Mouse (Mus musculus): ENCODE measurements around the gene Lama5.

The Lama5 gene

DNA sequence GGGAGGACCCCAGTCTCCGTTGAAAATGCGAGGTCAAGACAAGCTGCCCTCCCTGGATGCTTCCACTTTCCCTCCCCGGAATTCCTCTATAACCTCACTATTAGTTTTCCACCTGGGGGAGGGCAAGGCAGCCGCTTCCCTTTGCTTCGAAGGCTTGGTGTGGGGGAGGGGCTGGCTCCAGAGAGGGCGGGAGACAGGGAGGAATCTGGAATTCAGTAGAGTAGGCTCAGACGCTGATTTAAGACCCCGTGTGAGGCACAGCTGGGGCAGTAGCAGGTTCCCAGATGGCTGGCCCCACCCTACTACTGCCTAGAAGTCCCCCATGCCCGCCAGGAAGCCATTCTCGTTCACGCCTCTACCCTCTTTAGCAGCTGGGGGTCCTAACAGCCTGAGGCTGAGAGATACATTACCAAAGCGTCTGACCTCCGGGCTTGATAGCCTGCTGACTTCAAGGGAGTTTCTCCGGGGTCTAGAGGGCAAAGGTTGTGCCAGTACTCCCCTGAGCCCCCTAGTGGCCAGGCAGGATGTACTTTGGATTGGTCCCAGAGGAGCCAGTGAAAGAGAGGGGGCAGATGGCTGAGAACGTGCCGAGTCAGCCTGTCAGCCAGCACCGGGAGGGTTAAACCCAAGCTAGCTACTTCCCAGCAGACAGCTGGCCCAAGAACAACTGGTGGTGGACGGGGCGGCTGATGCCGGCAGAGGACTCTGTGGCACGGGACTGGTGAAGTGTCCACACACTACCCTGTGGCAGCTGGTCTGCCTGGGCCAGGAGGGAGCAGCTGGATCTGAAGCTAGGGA is 1.8 kb upstream of the Lama5 start:
- in situ Hi-C loops (cut with MboI; ENCODE audit: low sequenced_read_pairs) = no loop called here

DNA sequence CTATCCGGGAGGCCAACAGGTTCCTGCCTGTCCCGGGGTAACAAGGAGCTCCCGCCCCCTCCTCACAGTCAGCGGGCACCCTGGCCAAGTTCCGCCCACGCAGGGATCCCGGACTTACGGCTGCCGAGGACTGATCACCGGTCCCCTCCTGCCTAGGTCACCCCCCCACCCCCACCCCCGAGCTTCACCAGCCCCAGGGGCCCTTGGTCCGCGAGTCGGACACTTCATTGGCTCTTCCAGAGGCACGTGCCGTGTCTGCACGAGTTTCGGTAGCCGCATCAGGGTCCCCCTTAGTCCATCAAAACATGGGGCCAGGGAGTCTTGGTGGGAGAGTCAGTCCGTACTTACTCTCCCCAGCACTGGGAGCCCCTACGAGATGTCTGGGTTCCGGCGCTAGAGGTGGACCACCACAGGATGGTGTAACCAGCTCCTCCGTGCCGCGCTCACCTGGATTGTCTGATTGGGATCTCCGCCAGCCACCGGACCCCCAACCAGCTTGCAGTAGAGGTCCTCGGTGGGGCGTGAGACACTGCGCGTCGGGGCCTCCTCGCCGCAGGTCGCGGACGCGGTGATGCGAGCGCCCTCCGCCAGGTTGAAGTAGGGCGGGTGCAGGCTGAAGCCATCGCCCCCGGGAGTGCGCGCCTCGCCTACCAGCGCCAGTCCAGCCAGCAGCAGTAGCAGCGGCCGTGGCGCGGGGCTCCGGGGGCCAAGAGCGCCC is 456 bp downstream of the Lama5 start:
- in situ Hi-C loops (cut with MboI; ENCODE audit: low sequenced_read_pairs) = no loop called here

DNA sequence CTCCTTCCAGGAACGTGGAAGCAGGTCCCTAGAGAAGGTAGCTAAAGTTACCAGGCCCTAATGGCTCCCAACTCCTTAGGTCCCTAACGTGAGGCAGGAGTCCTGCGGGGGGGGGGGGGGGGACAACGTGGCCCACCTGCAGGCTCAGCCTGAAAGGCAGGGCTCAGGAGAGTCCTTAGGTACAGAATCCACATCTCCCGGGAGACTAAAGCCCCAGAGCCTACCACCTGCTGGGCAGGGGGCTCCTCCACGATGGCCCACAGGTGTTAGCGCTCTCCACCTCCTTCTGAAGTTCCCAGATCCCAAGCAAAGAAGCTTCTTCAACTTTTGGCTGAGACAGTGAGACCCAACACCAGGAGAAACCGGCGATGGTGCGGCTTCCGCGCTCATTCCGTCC is 1.0 kb downstream of the Lama5 start:
- in situ Hi-C loops (cut with MboI; ENCODE audit: low sequenced_read_pairs) = no loop called here

DNA sequence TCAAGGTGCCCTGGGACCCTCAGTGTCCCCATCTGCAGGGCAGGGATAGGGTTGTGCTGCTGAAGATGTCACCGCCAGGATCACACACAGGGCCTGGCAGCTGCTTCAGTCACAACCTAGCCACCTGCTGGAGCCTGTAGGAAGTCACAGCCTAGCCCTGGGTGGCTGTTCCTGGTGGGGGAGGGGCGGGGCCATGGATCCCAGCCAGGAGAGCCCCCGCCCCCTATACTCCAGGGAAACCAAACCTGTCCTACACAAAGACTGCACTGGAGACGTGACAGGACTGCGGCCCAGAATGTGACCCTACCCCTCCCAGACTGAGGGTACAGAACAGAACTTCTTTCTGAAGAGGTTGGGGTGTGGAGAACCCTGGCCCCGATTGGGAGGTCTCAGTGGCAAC is 3.4 kb downstream of the Lama5 start:
- in situ Hi-C loops (cut with MboI; ENCODE audit: low sequenced_read_pairs) = no loop called here

DNA sequence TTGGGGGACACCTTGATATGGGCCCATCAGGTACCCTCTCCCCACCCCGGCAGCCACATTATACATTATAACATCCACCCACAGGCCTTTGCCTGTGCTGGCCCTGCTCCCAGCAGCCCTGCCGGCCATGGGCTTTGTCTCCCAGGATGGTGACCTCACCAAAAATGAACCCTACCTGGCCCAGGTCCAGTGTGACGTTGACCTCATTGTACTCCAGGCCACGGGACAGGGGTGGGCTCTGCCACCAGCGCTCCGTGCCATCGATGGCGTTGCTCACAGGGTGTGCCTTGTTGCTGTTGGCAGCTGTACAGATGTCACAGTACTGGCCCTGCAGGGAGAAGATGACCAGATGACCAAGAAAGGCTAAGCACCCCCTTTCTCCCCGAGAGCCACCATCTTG is 4.6 kb downstream of the Lama5 start:
- in situ Hi-C loops (cut with MboI; ENCODE audit: low sequenced_read_pairs) = no loop called here

DNA sequence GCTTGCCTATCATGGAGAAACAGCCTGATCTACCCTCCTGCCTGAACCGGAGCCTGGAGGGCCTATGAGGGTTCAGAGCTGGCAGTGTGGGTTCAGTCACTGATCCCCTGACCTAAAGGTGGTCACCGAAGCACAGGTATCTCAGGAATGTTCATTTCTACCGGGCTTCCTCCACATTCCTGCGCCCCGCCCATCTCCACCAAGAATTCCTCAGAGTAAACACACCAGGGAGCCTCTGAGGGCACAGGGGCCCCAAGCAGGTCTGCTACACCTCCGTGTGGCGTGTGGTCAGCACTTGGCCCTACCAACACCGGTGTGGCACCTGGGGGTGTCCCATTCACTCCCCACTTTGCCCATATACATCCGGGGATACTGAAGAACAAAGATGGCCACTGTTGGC is 5.5 kb downstream of the Lama5 start:
- in situ Hi-C loops (cut with MboI; ENCODE audit: low sequenced_read_pairs) = no loop called here

DNA sequence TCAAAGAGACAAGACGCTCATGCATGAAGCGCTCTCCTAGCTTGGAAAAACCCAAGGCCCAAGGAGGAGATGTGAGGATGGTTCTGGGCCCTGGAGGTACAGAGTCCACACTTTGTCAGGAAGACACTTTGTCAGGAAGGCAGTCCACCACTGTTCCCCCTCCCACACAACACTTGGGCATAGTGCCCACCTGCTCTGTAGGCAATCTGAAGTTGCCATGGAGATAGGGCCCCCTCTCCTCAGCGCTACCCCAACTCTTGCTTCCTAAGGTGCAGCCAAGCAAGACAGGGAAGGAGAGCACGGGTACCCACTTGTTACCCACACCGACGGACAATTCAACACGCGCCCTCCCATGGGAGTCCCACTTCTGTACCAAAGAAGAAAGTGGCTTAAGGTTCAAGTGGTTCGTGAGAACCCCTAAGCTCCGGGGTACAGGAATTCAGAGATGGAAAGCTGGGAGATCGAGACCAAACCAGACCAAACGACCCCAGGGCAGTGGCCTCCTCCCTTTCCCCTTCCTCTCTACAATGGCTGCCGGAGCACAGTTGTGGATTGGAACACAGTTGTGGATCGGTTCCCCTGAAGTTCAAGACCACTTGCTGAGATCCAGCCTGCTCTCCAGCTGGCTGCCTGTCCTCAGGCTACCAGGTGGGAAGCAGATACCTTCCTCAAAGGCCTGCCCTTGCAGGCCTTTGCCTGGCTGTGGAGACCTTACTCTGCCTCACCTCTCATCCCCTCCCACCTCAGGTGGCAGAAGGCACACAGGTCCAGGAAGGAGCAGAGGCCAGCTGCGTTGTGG is 6.3 kb downstream of the Lama5 start:
- in situ Hi-C loops (cut with MboI; ENCODE audit: low sequenced_read_pairs) = no loop called here

DNA sequence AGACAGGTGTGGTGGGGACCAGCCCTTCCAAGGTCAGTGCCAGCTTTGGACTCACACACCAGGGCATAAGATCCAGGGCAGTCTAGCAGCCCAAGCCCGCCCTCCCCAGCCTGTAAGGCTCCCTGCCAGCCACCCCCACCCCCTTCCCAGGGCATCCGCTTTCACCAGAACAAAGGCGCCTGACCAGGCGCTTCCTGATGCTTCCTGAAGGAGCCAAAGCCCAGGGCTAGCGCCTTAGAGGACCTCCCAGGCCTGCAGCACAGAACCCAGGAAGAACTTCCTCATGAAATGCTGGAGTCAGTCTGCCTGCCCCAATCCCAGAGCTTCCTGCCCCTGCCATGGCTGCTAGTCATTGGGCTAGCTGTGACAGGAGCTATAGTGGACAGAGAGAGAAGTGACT is 7.0 kb downstream of the Lama5 start:
- in situ Hi-C loops (cut with MboI; ENCODE audit: low sequenced_read_pairs) = no loop called here

DNA sequence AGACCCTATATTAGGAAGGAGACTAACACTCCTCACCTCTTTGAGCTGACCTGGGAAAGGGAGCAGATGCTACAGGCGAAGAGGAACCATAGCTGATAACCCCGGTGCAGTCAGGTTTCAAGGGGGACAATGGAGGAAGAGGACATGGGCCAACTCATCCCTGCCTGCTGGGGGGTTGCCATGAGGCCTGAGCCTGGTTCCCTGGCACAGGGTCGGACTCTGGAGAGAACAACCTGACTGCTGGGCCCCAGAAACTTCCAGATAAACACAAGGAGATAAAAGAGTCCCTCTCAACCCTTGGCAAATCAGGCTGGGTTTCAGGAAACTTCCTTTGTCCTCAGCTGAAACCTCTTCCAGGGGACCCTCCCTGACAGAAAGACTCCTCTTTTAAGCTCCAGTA is 7.4 kb downstream of the Lama5 start:
- in situ Hi-C loops (cut with MboI; ENCODE audit: low sequenced_read_pairs) = no loop called here

DNA sequence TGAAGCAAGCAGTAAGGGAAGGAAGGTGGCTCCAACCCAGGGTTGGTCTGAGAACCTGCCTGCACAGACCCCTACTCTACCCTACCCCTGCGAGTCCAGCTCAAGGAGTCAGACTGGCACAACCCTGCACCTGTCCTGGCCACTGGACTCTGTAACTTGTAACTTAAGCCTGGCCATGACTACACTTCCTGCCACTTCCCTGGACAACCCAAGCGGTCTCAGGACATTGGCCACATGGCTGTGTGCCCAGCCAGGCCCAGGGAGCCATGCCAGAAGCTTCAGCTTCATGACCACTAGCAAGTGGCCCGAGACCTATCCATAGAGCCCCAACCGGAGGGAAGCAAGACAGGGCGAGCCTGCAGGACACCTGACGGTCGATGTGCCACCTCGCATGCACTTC is 8.1 kb downstream of the Lama5 start:
- in situ Hi-C loops (cut with MboI; ENCODE audit: low sequenced_read_pairs) = no loop called here

DNA sequence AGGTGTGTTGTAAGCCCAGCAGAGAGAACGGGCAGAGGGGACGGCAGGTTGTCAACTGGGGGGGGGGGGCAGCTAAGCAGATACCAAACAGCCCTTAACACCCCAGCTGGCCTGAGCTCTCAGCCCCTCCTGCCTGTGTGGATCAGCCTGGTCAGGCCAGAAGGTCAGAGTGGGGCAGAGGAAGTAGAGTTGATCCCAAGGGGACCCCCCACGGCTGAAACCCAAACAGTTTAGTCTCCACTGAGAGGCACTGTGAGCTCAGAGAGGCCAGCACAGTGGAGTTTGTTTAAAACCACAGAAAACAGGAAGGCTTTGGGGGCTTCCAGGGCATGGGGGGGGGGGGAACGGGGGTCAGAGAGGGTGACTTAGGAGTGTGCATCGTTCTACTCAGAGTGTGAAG is 8.7 kb downstream of the Lama5 start:
- in situ Hi-C loops (cut with MboI; ENCODE audit: low sequenced_read_pairs) = no loop called here

DNA sequence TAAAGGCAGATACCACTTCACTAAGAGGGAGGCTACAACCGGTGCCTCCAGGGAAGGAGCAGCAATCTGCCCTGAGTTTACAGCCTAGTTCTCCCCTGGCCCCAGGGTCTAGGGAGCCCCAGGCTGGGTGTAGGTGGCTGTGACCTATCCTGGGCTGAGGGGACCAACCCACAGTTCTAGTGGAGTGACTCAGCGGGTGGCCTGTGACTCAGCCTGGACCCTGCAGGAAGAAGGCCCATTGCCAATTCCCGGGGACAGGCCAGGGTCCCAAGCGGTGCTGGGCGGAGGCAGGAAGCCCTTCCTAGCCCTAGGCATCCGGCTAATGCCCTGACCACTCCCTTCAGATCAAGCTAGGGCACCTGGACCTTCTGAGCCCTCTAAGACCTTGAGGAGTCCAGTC is 9.7 kb downstream of the Lama5 start:
- in situ Hi-C loops (cut with MboI; ENCODE audit: low sequenced_read_pairs) = no loop called here

DNA sequence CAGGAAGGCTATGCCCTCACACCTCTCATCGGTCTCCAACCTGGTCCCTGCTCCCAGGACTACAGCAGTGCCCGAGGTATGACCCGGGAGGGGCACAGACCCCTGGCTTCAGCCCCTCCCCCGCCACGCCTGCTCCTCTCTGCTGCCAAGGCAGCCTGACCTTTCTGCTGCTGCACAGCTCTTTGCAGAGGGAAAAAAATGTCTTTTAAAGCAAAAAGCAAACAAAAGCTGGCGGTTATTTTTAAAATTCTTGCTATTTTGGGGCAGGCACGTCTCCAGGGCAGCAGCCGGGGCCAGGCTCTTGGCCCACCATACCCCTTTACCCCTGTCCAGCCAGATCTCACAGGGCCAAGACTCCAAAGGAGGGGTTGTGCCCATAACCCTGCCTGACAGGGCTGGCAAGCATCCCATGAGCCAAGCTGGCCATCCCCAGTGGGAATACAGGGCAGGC is 10.6 kb downstream of the Lama5 start:
- in situ Hi-C loops (cut with MboI; ENCODE audit: low sequenced_read_pairs) = no loop called here

DNA sequence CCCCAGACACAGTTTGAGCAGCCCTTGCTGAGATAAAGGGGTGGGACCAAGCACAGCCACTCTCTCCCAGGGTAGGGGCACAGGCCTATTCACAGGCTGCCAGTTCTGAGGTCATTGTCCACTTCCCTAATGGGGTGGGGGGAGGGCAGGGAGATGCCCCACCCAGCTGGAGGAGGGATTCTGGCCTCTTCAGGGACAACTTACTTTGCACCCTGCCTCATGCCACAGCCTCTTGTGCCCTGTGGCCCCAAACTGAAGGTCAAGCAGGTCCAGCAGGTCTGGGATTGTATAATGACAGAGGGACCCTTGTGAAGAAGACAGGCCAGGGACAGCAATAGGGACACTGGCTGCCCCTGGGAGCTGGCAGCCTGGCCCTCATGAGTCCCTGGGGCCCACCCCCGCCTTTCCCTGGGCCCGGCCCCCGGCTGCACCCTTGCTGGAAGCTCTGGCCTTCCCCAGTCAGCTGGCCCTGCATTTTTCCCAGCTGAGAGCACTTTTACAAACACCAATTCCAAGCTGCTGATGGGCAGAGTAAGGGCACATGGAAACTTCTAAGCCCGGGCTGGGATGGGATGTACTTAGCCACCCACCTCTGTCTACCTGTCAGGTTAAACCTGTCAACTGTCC is 11.2 kb downstream of the Lama5 start:
- in situ Hi-C loops (cut with MboI; ENCODE audit: low sequenced_read_pairs) = no loop called here

DNA sequence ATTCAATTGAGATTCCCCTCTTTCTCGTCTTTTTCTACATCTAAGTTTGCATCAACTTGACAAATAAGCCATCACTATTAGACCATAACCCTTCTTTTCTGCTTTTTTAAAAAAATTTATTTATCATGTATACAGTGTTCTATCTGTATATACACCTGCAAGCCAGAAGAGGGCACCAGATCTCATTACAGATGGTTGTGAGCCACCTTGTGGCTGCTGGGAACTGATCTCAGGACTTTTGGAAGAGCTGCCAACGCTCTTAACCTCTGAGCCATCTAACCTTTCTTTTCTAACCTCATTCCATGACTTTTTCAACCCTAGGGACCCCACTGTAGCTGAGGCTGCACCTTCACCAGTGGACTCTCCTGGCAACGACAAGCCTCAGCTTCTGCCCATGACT is 13.4 kb downstream of the Lama5 start:
- in situ Hi-C loops (cut with MboI; ENCODE audit: low sequenced_read_pairs) = no loop called here

DNA sequence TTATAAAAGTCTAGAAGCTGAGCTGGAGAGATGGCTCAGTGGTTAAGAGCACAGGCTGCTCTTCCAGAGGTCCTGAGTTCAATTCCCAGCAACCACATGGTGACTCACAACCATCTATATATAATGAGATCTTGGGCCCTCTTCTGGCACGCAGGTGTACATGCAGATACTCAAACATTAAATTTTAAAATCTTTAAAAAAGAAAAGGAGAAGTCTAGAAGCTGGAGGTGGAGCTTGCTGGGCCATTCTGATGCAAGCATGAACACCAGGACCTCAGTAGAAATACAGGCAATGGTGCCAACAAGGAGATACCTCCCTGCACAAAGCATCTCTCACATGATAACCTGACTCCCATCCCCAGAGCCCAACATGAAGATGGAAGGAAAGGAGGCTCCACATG is 16.7 kb downstream of the Lama5 start:
- in situ Hi-C loops (cut with MboI; ENCODE audit: low sequenced_read_pairs) = no loop called here

DNA sequence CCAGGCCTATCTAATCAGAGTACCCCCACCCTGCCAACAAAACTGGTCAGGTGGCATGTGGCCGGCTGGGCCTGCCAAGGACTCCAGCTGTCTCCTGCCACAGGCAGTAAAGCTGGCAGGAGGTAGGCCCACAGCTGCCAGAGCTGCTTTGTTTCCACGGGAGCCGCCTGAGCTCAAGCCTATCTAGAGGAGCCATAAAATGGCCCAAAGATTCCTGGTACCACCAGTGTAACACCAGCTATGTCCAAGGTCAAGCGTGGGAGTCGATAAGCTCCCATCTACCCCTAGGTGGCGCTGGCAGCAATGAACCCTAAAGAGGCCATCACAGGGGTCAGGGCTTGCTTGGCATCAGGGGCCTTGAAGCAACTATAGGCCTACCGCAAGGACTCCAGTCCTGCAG is 17.8 kb downstream of the Lama5 start:
- in situ Hi-C loops (cut with MboI; ENCODE audit: low sequenced_read_pairs) = no loop called here

DNA sequence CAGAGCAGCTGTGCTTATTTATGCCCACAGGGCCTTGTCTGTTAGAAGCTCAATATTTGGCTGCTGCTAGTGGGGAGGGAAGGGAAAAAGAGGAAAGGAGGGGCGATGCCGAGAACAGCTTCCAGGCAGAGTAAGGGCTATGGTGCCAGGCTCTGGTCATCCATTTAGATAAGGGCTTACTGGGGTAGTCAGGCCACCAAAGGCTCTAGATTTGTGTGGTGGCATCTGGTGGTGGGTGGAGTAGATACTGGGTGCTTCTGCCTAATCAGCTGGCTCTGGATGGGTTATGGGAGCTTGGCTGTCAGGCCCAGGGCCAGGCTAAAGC is 19.7 kb downstream of the Lama5 start:
- in situ Hi-C loops (cut with MboI; ENCODE audit: low sequenced_read_pairs) = no loop called here

DNA sequence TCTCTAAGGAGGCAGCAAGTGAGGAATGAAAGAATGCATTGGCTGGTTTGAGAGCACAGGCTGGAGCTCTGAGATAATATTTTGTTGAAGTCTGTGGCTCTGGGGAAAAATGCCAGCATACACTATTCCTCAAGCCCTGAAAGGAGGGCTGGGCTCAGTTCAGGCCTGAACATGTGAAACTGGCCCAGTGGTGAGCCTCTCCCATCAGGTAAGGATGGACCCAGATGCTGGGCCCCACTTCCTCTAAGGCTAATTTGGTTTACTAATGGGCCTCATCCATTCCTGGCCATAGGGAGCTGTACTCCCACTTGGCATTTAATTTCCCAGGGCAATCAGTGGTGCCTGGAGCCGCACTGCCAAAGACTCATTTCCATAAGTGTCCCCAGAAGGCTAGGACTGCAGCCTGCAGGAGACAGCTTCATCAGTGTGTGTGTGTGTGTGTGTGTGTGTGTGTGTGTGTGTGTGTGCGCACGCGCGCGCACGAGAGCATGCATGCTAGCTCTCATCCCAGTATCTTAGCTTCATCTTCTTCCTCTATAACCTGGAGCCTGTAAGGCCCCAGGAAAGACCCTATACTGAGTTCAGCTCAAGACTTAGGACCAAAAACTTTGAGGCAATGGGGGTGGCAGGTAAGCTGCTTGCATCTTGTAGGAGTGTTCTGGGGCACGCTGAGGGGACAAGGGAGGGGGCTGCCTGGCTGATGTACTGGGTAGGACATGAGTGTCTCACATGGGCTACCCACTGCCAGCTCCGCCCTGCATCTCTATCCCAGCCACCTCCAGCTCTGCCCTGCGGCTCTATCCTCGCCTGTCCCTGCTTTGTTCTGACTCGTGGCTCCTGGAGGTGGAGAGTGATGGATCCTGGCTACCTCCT is 20.3 kb downstream of the Lama5 start:
- in situ Hi-C loops (cut with MboI; ENCODE audit: low sequenced_read_pairs) = no loop called here

DNA sequence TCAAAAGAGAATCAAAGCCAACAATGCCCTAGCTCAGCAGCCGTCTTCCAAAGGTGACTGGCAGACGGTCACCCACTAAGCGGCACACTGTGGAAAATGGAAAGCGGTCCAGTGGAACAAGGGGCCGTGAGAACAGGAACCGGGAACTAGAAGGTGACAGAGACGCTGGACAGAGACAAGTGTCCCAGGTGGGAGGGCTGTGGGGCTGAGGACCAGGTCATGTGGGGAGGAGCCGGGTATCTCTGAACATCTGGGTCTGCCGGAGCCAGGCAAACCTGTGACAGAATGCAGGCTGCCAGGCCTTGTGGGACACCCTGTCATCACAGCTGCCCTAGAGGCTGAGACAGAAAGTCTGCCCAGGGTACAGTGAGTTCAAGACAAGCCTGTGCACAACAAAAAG is 21.2 kb downstream of the Lama5 start:
- in situ Hi-C loops (cut with MboI; ENCODE audit: low sequenced_read_pairs) = no loop called here

DNA sequence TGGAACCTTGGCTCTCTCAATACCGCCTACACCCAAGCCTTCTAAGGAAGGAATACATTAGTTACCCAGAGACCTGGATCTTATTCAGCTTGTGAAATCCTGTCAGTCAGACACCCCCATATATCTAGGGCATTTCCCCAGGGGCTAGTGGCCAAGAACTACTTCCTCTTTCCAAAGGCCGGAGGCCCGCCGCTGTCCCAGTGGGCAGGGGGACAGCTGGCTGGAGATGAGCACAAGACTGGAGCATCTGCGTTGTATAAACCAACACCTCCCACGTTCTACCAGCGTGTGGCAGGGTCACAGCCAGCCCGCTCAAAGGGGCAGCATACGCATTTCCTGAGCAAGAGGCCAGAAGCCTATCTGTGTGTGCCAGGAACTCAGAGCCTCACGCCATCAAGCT is 22.9 kb downstream of the Lama5 start:
- in situ Hi-C loops (cut with MboI; ENCODE audit: low sequenced_read_pairs) = no loop called here
